Mouse (Mus musculus) erythroid progenitor cell, adult 5-6 weeks (primary cell): ENCODE results near the gene Arrb1. TPM values are rescaled to one million over a fixed set of nuclear protein-coding genes. Genes with fewer than 3 reads are reported as not detected.
"Not testable (repeated sequence)": the region's sequence is repeated elsewhere in the genome, so short reads cannot be mapped to it uniquely, and the experiment has no call there.

Experiments
- ATAC-seq: replicated peaks from 2 replicates; pipeline ENCODE4 v1.8.0; 2016; ENCODE audit warnings: moderate number of reproducible peaks, mild to moderate bottlenecking, moderate TSS enrichment, inconsistent platforms; ENCODE audit not compliant: poor library complexity, low FRiP score, severe bottlenecking
- total RNA-seq, 2 experiments: library from RNA; stranded (forward) in 1 of 2; stranded (reverse) in 1 of 2; fragments of 150-400 nt in 1 of 2; fragments of 186-747, 209-891 nt in 1 of 2; gene quantifications; 2 replicates each; pipeline versions ENCODE4 v1.2.3 to v1.2.4; 2015 to 2017; ENCODE audit warnings: low replicate concordance in 2 of 2

Arrb1 gene
- total RNA-seq (2015; ENCODE audit: low replicate concordance) = 184 TPM in 2 replicates
- total RNA-seq (2017; ENCODE audit: low replicate concordance) = 538 and 553 TPM in 2 replicates

- peak; percentile 70 for ATAC-seq
These were observed at the start of gene Arrb1 for GRCm38 (mm10) chr7:99534901-99535735. Arrb1 (plus strand) TSS chr7:99535466.

- ATAC-seq = no peak
These were observed 45.6 kb upstream of the Arrb1 start for GRCm38 (mm10) chr7:99489708-99490107.

GRCm38 (mm10) chr7:99499128-99499527 lies 36.1 kb upstream of the Arrb1 start:
- no peak for ATAC-seq

GRCm38 (mm10) chr7:99500201-99500600 lies 35.1 kb upstream of the Arrb1 start:
- ATAC-seq = peak; percentile 86

GRCm38 (mm10) chr7:99500655-99501054 lies 34.6 kb upstream of the Arrb1 start:
- peak; percentile 80 for ATAC-seq

- ATAC-seq = peak; percentile 84
These were observed 34.1 kb upstream of the Arrb1 start for GRCm38 (mm10) chr7:99501148-99501547.

- ATAC-seq = no peak
These were observed 30.7 kb upstream of the Arrb1 start for GRCm38 (mm10) chr7:99504556-99504955.

GRCm38 (mm10) chr7:99508187-99508586 lies 27.1 kb upstream of the Arrb1 start:
- not testable (repeated sequence) for ATAC-seq

- no peak for ATAC-seq
These were observed 25.2 kb upstream of the Arrb1 start for GRCm38 (mm10) chr7:99510087-99510501.

- ATAC-seq = no peak; the same call in 1 of the 2 replicates
These were observed 19.0 kb upstream of the Arrb1 start for GRCm38 (mm10) chr7:99516092-99516813.

- ATAC-seq = peak; percentile 91
These were observed 18.5 kb upstream of the Arrb1 start for GRCm38 (mm10) chr7:99516814-99517157.

GRCm38 (mm10) chr7:99518954-99519644 lies 16.2 kb upstream of the Arrb1 start:
- no peak for ATAC-seq

- no peak for ATAC-seq
These were observed 12.1 kb upstream of the Arrb1 start for GRCm38 (mm10) chr7:99523121-99523520.

- no peak for ATAC-seq
These were observed 11.4 kb upstream of the Arrb1 start for GRCm38 (mm10) chr7:99523837-99524236.

- no peak for ATAC-seq
These were observed 6.7 kb upstream of the Arrb1 start for GRCm38 (mm10) chr7:99528547-99528946.

- ATAC-seq = no peak
These were observed 5.9 kb upstream of the Arrb1 start for GRCm38 (mm10) chr7:99529410-99529809.

GRCm38 (mm10) chr7:99531408-99531970 lies 3.8 kb upstream of the Arrb1 start:
- peak; percentile 72 for ATAC-seq

- peak; percentile 28 for ATAC-seq
These were observed 2.7 kb upstream of the Arrb1 start for GRCm38 (mm10) chr7:99532526-99532925.

- no peak for ATAC-seq
These were observed 1.7 kb upstream of the Arrb1 start for GRCm38 (mm10) chr7:99533600-99533999.

- ATAC-seq = no peak
These were observed 765 bp upstream of the Arrb1 start for GRCm38 (mm10) chr7:99534501-99534900.
